Mouse (Mus musculus): ENCODE results near the gene Hs6st1.
"Not testable (repeated sequence)": the region's sequence is repeated elsewhere in the genome, so short reads cannot be mapped to it uniquely, and the experiment has no call there.

Gene Hs6st1

GRCm38 (mm10) chr1:36068076-36068475 is at the start of gene Hs6st1:
TSS of gene Hs6st1 (plus strand) at chr1:36068400.
- DNase-seq (ENCODE audit: low spot score in 2 of 2): peak; percentile 95 to 97

GRCm38 (mm10) chr1:36018617-36019016 is 49.6 kb upstream of the Hs6st1 start:
- DNase-seq (ENCODE audit: low spot score in 2 of 2): no peak

GRCm38 (mm10) chr1:36019161-36019560 is 49.0 kb upstream of the Hs6st1 start:
- DNase-seq (ENCODE audit: low spot score in 2 of 2): no peak

- DNase-seq (ENCODE audit: low spot score in 2 of 2): no peak
Observed at GRCm38 (mm10) chr1:36020315-36020714, 47.9 kb upstream of the Hs6st1 start.

- peak in 1 of 2 experiments; percentile 55 for DNase-seq (ENCODE audit: low spot score in 2 of 2)
Observed at GRCm38 (mm10) chr1:36030421-36030821, 37.8 kb upstream of the Hs6st1 start.

- DNase-seq (ENCODE audit: low spot score in 2 of 2): peak in 1 of 2 experiments; percentile 51
Observed at GRCm38 (mm10) chr1:36038769-36039168, 29.4 kb upstream of the Hs6st1 start.

- no peak for DNase-seq (ENCODE audit: low spot score in 2 of 2)
Observed at GRCm38 (mm10) chr1:36042072-36042471, 26.1 kb upstream of the Hs6st1 start.

GRCm38 (mm10) chr1:36043793-36044192 is 24.4 kb upstream of the Hs6st1 start:
- not testable (repeated sequence) for DNase-seq (ENCODE audit: low spot score in 2 of 2)

GRCm38 (mm10) chr1:36044288-36044687 is 23.9 kb upstream of the Hs6st1 start:
- no peak for DNase-seq (ENCODE audit: low spot score in 2 of 2)

- DNase-seq (ENCODE audit: low spot score in 2 of 2): peak in 1 of 2 experiments; percentile 56
Observed at GRCm38 (mm10) chr1:36052672-36053071, 15.5 kb upstream of the Hs6st1 start.

- DNase-seq (ENCODE audit: low spot score in 2 of 2): peak in 1 of 2 experiments; percentile 53
Observed at GRCm38 (mm10) chr1:36053566-36053965, 14.6 kb upstream of the Hs6st1 start.

- DNase-seq (ENCODE audit: low spot score in 2 of 2): peak; percentile 43 to 68
Observed at GRCm38 (mm10) chr1:36054182-36054966, 13.8 kb upstream of the Hs6st1 start.

GRCm38 (mm10) chr1:36054967-36055357 is 13.2 kb upstream of the Hs6st1 start:
- DNase-seq (ENCODE audit: low spot score in 2 of 2): peak in 1 of 2 experiments; percentile 60

GRCm38 (mm10) chr1:36059351-36059750 is 8.8 kb upstream of the Hs6st1 start:
- DNase-seq (ENCODE audit: low spot score in 2 of 2): peak; percentile 10 to 47

GRCm38 (mm10) chr1:36059959-36060953 is 7.9 kb upstream of the Hs6st1 start:
- peak in 1 of 2 experiments; percentile 54 for DNase-seq (ENCODE audit: low spot score in 2 of 2)

- peak in 1 of 2 experiments; percentile 51 for DNase-seq (ENCODE audit: low spot score in 2 of 2)
Observed at GRCm38 (mm10) chr1:36061211-36061915, 6.8 kb upstream of the Hs6st1 start.

GRCm38 (mm10) chr1:36062088-36062805 is 6.0 kb upstream of the Hs6st1 start:
- DNase-seq (ENCODE audit: low spot score in 2 of 2): peak; percentile 44 to 63

- DNase-seq (ENCODE audit: low spot score in 2 of 2): peak in 1 of 2 experiments; percentile 56
Observed at GRCm38 (mm10) chr1:36062826-36063640, 5.2 kb upstream of the Hs6st1 start.

- DNase-seq (ENCODE audit: low spot score in 2 of 2): peak in 1 of 2 experiments; percentile 54
Observed at GRCm38 (mm10) chr1:36063641-36063955, 4.6 kb upstream of the Hs6st1 start.

- peak in 1 of 2 experiments; percentile 62 for DNase-seq (ENCODE audit: low spot score in 2 of 2)
Observed at GRCm38 (mm10) chr1:36064223-36064622, 4.0 kb upstream of the Hs6st1 start.
